Mouse (Mus musculus) kidney, postnatal 36 days (tissue): ENCODE results near the gene Plcxd1.
"Not testable (repeated sequence)": the region's sequence is repeated elsewhere in the genome, so short reads cannot be mapped to it uniquely, and the experiment has no call there.

Source experiments
- DNase-seq, 2 experiments: peaks; one replicate each; pipeline ENCODE4 v3.0.0; 2021 to 2022; ENCODE audit warnings: mixed read lengths in 2 of 2

Plcxd1 gene

DNA sequence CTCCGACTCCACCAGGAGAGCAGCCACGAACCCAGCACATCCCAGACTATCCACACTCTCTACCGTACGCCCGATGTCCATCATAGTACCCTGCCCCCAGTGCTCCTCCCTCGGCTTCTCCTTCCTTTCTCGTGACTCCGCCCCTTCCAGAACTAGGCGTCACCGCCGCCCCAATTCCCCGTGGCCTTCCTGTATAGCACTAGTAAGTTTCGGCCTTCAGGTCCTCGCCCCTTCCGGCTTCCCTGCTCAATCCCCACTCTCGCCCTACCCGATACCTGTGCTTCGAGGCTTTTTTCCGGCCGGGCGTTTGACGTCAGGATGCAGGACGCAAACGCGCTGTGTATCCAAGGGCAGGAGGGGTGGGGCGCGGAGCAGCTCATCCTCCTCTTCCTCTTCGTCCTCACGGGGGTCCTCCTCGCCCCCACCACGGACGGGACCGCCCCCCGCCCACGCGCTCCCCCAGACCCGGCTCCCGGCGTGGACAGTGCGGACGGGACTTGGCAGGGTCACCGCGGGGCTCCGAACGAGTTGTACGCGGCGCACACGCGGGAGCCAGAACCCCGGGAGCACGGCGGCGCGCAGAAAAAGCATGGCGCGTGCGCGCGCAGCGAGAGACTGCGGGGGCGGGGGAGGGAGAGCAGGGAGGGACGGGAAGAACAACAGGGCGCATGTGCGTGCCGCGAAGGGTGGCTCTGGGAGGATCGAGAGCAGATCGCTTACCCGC lies 8.0 kb downstream of the Plcxd1 start, which contains the start of gene Gtpbp6:
Gene Gtpbp6, minus strand, starts transcription at position 617 of the 724 bp plus-strand sequence.
- peak; percentile 96 to 98 for DNase-seq

DNA sequence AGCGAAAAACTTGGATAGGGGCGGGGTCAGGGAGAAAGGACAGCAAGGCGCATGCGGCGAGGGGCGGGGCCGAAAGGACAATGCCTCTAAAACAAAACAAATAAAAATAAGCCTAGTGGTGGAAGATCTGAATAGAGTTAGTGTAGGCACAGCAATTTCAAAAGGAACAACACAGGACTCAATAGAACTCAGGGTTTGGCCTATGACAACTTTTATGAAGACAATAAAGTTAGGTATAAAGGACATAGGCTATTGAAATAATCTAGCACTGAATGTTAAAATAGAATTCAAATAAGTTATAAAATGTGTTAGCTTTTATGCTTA lies 8.5 kb downstream of the Plcxd1 start:
- peak in 1 of 2 experiments; percentile 98 for DNase-seq

DNA sequence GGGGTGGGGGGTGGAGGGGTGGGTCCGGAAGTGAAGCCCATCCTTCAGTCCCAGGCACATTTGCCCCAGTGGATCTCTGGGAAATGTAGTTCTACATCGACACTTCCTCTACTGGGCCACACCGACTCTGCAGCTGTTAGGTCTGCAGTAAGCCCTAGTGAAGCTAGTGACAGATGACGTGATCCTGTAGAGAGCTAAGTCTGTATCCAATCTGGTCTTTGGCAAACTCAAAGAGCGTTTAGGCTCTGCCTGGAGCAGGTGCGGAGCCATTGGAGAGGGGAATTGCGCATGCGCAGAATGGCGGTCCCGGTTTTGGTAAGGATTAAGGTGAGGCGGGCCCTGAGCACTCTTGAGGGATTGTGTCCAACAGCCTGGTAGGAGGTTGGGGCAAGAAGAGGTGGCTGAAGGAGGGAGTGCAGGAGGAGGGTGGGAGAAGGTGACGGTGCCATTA lies 10.2 kb downstream of the Plcxd1 start, which contains the start of gene Zfp605:
Gene Zfp605, plus strand, starts transcription at position 102 of the 451 bp plus-strand sequence.
- DNase-seq = peak; percentile 90 to 95

DNA sequence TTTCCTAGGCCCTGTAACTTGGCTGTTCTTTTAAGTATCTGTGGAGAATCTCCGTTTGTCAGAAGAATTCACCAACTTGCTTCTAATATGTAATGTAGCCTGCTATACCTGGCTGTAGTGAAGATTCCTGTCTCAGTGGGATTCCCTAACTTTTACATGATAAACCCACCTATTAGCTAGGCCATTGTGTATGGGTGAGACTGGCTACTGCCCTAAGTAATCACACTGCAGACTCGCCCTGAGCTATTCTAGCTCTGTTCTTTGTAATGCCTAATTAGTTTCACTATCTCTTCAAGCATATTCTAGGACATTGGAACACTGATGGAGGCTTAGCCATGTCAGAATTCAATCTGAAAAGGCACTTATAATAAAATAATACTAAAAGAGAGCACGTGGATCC lies 22.6 kb downstream of the Plcxd1 start:
- DNase-seq = not testable (repeated sequence)

DNA sequence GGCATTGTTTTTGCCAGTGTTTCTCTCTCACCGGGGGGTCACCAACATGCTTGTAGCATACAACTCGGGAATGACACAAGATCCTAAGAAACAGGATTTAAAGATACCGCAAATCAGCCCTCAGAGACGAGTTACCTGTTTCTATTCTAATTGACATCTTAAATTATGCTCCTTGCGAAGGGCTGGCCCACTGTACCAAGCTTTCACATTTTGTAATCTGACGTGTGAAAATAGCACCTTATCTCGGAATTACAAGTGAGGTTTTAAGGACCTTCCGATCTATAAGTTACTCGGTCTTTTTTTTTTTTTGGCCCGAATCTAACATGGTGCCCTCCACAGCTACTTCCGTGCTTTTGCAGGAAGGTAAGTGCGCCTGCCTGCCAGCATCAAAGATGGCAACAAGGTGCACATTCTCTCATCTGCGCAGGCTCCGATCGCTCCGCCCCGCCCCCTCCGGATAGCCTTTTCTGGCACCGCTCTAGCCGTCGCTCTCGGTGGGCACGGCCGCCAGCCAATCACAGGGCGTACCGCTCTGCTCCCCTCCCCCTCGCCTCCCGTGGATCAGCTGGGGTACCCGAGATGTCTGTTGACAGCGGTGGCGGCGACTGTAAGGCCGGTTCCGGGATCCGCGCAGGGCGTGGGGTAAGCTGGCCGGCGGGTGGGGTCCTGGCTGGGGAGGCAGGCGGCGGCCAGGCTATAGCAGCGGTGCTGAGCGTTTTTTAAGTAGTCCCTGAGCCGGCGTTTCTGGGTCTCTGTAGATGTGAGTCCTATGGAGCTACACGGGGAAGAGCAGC lies 35.7 kb downstream of the Plcxd1 start, which contains the start of gene Chfr:
Gene Chfr, plus strand, starts transcription at position 550 of the 794 bp plus-strand sequence.
- peak; percentile 99 to 100 for DNase-seq

DNA sequence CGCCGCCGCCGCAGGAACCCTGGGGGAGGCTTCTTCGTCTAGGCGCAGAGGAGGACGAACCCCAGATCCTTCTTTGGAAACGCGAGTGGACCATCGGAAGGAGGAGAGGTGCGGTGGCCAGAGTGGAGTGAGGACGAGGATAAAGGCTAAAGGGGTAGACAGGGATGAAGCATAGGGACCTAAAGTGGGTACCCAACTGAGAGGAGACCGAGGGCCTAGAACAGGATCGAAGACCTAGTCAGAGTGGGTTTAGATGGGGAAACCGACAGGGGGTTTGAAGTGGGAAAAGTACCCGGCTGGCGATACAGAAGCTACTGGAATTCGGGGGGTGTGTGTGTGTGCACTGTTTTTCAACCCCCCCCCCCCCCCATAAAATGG lies 36.3 kb downstream of the Plcxd1 start:
- no peak for DNase-seq

DNA sequence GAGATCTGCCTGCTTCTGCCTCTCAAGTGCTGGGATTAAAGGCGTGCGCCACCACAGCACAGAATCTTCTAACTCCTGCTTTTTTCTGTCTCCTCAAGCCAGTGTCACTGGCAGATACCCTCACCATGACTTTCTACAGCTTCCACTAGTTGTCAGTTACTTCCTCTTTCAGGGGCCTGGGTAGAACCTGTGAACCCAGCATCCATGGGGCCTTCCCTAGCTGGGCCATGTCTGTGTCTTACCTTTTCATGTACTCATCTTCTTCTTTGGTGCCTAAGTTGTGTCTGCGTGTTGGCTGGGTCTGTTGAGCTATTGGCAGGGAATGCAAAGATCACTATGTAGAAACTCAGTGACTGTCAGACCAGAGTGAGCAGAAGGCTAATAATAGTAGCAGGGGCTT lies 38.0 kb downstream of the Plcxd1 start:
- DNase-seq = no peak

DNA sequence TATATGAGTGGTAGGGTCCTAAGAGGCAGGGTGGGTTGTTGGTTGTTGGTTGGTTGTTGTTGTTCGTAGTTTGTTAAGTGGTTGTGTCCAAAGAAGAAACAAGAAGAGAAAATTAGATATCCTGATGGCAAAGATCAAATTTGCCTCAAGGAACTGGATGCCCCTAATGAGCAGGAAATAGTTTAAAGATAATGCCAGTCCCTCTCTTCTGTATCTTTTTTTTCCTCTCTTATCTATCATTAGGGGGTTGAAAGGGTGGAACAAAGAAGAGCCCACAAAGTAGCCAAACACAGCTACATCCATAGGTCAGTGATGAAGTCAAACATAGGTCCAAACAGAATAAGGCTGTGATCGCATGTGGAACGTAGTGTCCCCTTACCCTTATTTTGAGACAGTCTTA lies 39.6 kb downstream of the Plcxd1 start:
- DNase-seq = no peak

DNA sequence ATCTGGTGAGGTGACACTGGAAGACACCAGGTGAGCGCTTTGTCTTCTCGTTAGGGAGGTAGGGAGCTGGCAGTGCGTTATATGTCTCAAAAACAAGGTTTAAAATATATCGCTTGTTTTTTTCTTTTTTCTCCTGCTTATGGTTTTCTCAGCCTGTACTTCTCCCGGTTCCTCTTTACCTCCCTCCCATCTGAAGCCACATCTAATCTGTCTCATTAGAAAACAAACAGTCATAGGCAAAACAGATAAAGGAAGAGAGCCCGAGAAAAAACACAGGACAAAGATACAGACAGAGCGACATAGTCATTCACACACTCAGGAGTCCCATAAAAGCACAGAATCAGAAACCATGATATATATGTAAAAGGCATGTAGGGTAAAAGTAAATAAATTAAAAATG lies 40.7 kb downstream of the Plcxd1 start:
- DNase-seq = no peak

DNA sequence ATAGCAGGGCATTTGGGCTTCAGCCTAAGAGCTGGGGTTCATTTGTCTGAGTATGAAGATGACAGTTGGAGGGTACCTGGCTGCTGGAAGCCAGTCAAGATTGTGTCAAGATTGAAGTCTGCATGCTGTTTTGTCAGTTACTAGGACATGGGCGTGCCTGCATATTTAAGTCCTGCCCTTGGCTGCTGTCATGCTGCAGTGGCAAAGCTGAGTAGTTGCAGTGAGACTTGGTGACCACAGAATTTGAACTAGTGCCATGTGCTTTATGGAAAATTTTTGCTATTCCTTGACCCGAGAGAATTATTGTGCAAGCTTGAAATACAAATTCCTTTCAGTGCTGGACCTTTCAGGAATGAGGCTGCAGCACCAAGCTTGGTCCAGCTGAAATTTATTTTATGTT lies 42.5 kb downstream of the Plcxd1 start:
- DNase-seq = peak in 1 of 2 experiments; percentile 14

DNA sequence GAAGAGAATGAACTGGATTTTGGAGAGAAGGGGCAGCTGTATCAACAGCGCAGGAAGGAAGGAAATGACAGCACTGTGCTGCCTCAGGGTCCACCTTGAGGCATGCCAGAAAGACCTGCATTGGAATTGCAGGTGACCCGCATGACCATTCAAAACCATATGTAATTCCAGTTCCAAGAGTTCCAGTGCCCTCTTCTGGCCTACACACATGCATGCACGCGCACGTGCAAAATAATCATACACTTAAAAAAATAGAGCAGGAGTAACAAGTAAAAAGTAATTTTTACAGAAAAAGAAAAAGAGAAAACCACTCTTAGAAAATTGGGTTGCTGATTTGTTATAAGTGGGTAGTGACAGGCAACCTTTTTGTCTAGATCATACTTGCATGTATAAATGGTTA lies 43.2 kb downstream of the Plcxd1 start:
- DNase-seq = peak; percentile 7 to 17
